Mouse (Mus musculus) gastrocnemius, postnatal 10 days (tissue): Measurements from ENCODE around the gene Olfr655. TPM values are rescaled to one million over a fixed set of nuclear protein-coding genes. Genes with fewer than 3 reads are reported as not detected.

Source experiments
- DNase-seq: peaks from one replicate; pipeline ENCODE4 v3.0.0; 2021; ENCODE audit warnings: mixed read lengths
- long read RNA-seq, 2 experiments: library from polyadenylated mRNA; stranded (forward); transcript quantifications; one replicate each; pipeline ENCODE4 v2.0.0; 2021
- total RNA-seq, 2 experiments: library from RNA; stranded (reverse); gene quantifications; 2 replicates each; pipeline ENCODE4 v1.2.3; 2021

The Olfr655 gene
- not detected for total RNA-seq
- long read RNA-seq, experiment 1 = 0 reads
- long read RNA-seq, experiment 2 = 0 reads

DNA sequence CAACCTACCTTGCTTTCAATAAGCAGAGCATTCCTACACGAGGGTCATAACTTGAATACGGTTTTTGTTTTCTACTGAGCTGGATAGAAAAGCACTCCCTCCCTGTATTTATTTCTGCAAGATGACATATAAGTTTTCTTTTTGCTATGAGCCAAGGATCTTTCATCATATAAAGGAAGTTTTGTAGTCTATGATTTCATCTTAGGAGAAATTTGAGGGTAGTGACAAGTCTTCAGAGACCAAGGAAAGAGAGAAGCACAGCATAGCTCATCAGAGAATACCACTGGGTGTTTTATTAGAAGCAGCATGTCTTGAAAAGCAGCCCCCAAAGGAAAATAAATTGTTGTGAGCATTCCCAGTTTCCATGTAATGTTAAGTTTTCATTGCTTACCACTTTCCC lies at the start of gene Olfr655:
TSS of gene Olfr655 (minus strand) at position 101 of the 400 bp plus-strand sequence.
- no peak for DNase-seq

DNA sequence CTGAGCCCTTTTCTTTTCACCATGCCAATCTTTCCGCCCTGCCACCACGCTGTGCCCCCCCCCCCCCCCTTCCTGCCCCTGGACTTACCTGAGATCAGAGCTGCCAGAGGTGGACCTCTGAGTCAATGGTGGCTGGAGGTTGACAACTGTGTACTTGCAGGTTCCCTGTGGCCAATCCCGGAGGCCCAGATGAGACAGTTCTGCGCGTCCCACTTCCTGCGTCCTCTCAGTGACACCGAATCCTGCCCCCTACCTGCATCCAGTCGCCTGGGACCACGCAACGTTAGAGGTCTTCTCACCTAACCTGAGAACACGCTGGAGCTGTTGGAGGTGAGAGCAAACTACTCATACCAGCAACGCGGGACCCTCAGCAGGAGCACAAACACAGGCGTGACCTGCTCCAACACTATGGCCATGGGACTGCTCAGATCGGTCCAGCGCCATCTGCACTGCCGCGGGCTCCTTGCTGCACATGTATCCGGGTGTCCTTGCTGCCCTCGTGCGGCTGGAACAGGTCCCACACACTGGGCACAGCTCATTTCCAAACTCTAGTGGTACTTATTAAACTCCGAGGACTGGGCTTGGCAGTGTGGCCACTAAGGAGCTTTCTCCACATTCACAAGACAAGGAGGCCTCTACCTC lies 45.4 kb upstream of the Olfr655 start, which contains the start of gene Olfr658:
TSS of gene Olfr658 (minus strand) at position 465 of the 642 bp plus-strand sequence.
- DNase-seq = no peak

DNA sequence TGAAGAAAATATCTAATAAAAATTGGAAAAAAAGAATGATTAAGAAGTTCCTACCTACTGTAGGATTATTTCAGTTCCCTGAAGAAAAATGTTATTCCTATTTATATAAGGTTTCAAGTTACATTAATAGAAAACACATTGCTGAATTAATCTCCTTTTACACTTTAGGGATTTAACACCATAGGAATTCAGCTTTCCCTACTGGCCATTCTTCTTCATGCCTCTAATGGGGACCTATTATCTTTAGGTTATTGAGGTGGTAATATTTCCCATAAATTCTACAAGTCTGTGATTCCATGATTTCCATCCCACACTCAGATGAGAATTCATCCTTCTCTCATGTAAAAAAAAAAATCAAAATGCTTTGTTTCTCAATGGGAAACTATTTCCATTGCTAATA lies 22.9 kb upstream of the Olfr655 start, which contains the start of gene Olfr657:
TSS of gene Olfr657 (plus strand) at position 301 of the 400 bp plus-strand sequence.
- no peak for DNase-seq

DNA sequence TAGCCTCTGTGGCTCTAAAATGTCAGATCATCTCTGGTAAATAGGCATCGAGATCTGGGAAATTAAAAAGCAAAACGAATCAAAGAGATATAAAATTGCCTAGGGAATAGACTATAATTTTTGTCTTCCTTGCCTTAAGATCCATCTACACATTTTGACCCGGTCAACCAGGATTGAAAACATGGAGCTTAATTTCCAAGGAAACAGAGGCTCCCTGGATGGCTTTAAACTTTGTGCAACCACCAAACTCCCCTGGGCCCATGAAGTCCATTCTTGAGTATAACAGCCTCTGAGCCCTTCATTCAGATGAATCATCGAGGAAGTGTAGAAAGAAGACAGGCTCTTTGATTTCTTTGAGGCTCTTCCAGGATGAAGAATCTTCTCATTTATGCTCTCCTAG lies 12.1 kb upstream of the Olfr655 start, which contains the start of gene Olfr656:
TSS of gene Olfr656 (plus strand) at position 301 of the 400 bp plus-strand sequence.
- no peak for DNase-seq

DNA sequence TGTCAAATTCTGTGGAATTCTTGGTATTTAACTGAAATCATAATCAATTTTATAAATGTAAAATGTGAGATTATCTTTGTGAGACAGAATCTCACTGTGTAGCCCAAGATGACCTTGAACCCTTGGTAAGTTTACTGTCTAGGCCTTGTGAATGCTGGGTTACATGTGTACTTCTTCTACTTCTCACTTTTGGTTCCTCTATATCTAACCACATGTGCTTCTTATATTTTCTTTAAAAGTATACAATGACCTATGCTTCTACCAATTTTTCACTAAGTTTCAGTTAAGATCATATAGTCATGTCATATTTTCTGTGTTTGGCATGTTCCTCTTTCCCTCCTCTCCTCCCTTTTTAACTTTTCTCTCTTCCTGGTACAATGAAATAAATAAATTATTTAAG lies 3.1 kb upstream of the Olfr655 start:
- DNase-seq = no peak

DNA sequence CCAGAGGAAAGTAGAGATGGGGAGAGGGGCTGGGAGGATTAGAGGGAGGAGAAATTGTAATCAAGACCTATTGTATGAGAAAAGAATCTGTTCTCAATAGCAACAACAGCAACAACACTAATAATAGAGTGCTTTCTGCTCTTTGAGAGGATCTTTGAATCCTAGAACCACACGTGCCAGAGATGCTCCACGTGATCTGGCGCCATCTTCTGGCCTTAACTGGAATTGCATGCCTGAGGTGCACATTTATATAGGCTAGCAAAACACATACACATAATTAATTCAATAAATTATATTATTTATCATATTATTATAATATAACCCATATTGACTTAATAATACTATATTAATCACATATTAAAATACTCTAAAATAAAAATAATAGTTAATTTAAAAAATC lies 1.6 kb upstream of the Olfr655 start:
- DNase-seq = peak; percentile 8

DNA sequence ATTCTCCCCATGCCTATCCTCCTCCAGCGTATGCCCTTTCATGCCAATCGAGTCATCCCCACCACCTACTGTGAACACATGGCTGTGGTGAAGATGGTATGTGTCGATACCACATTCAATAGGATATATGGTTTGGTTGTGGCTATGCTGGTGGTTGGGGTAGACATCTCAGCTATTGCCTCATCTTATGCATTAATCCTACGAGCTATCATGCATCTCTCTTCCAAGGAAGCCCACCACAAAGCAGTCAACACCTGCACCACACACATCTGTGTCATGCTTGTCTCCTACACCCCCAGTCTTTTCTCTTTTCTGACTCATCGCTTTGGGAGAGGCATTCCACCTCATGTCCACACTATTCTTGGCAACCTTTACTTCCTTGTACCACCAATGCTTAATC lies 13.3 kb downstream of the Olfr655 start:
- no peak for DNase-seq

DNA sequence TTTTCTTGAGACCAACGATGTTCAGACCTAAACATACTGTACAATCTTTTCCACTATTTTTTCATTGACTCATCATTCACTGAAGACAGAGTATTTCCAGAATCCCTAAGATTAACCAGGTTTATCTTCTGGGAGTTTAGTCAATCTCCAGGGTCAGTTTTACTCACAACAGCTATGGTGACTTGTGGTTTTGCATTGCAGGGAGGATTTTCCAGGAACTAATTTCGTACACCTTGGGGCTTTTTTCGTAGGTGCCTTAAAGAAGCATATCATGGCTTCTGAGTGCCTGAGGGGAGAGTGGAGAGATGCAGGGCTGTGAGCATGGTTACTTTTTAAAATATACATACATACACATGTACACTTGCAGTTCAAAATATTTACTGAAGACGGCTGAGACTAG lies 14.9 kb downstream of the Olfr655 start, which contains the start of gene Olfr654:
TSS of gene Olfr654 (plus strand) at position 301 of the 400 bp plus-strand sequence.
- no peak for DNase-seq

DNA sequence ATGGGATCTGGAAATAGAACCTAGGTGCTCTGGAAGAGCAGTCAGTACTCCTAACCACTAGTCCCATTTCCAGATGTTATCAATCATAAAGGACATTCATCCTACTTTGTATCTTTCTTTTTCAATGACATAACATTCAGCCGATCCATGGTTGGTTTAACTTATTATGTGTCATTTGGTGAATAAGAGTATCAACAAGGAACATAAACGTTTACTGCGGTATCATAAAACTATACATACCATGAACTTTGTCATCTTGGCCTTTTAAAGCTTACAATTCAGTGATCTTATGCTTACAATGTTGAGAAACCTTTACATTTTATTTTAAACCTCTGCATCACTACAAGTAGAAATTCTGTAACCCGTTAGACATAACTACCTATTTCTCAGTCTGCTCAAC lies 20.1 kb downstream of the Olfr655 start:
- no peak for DNase-seq

DNA sequence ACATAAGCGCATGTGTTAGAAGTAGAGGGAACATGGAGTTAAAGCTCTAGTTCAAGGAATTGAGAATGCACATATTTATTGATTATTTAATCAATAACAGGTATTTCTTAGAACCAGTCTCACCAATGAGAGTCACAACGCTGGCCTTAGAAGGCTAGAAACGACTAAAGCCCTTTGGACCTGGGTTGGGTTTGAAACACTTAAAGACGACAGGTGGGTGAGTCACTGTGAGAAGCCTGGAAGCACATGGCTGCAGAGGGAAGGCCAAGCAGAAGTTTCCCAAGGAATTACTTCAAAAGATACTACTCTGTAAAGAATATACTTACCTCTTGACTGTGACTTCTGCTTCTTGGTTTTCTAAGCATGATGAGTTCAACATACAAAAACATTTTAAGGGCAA lies 20.7 kb downstream of the Olfr655 start:
- no peak for DNase-seq

DNA sequence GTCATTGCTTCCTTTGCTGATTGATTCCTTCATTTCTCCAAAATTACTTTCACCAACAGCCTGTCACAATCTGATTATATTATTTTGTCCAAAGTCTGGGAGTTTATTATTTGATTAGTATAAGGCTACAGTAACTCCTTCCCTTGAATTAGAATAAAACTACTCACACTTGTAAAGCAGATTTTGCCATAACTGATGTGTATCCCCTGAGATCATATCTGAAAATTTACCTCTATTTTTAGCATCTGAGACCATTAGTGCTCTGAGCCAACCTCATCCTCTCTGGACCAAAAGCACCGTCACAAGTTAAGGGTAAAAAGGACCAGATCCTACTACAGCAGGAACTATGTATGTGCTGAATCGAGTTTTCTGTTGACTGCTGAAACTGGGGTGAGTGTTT lies 24.6 kb downstream of the Olfr655 start, which contains the start of gene Olfr653:
TSS of gene Olfr653 (plus strand) at position 301 of the 400 bp plus-strand sequence.
- no peak for DNase-seq

DNA sequence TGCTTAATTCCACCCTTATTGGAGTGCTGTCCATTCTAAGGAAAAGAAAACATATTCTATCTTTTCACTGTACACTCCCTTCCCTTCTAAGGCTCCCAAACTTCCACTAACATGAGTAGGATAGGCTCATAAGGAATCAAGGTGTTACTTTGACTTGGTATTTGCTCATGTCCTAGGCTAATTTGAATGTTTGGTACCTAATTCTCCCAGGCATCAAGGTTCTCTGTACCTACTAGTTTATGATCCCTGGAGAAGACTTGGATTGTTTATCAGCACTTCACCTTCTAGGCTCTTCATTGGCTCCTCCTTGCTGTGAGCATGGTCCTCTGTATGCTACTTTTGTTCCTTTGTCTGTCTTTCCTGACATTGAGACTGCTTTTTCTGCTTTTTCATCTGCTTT lies 41.0 kb downstream of the Olfr655 start, which contains the start of gene Olfr652:
TSS of gene Olfr652 (plus strand) at position 301 of the 400 bp plus-strand sequence.
- no peak for DNase-seq

DNA sequence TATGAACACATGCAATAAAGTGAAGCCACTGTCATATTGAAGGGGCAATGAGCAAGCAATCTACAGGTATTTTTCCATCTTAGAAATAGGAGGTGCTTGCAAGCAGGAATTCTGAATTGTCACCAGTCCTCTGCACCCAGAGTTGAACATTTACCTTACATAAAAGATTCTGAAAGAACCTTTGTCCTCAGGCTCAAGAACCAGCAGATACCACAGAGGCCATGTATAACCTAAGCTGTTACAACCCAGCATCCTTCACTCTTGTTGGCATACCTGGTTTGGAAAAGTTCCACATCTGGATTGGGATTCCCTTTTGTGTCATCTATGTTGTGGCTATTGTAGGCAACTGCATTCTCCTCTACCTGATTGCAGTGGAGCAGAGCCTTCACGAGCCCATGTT lies 48.9 kb downstream of the Olfr655 start:
- no peak for DNase-seq

DNA sequence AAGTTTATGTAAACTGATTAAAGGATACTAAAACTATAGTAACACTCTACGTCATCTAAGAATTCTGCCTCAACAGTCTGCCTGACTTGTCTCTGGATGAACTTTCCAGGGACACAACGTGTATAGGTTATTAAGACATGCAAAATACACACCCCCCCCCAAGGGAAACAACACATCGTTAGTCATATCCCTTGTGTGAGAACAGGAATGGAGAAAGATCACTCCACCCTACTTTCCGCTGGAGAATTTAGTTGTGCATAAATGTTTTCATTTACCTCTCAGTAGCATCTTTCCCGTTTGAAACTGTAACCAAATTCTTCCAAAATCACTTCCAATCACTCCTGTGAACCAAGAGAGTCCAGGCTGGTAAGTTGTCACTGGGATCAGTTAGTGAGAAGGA lies 51.7 kb downstream of the Olfr655 start, which contains the start of gene Olfr651:
TSS of gene Olfr651 (plus strand) at position 301 of the 400 bp plus-strand sequence.
- DNase-seq = no peak

Other genes starting within 250 kb of the Olfr655 start
- gene Trim12c, start 248.4 kb downstream of the Olfr655 start, total RNA-seq = 1 to 10 TPM; 2.1 to 2.6 TPM
- not detected for gene Trim30b, start 231.9 kb downstream of the Olfr655 start, total RNA-seq
- not detected for gene Trim30c, start 200.9 kb downstream of the Olfr655 start, total RNA-seq
- gene Trim30a, start 136.6 kb downstream of the Olfr655 start, total RNA-seq = 1 to 10 TPM in 1 of 2 experiments, under 1 TPM in 1; 0.82 to 1.3 TPM
- gene Trim30d, start 93.9 kb downstream of the Olfr655 start, total RNA-seq = under 1 TPM; 0.38 to 0.90 TPM
- not detected for gene Olfr651, start 51.6 kb downstream of the Olfr655 start, total RNA-seq
- not detected for gene Olfr652, start 40.9 kb downstream of the Olfr655 start, total RNA-seq
- not detected for gene Olfr653, start 24.5 kb downstream of the Olfr655 start, total RNA-seq
- gene Olfr654, start 14.8 kb downstream of the Olfr655 start, total RNA-seq = not detected
- gene Olfr656, start 12.2 kb upstream of the Olfr655 start, total RNA-seq = not detected
- gene Olfr657, start 23.0 kb upstream of the Olfr655 start, total RNA-seq = not detected
- gene Olfr658, start 45.5 kb upstream of the Olfr655 start, total RNA-seq = not detected
- not detected for gene Olfr659, start 65.0 kb upstream of the Olfr655 start, total RNA-seq
- not detected for gene Olfr661, start 84.7 kb upstream of the Olfr655 start, total RNA-seq
- not detected for gene Usp17le, start 175.7 kb upstream of the Olfr655 start, total RNA-seq
- gene Usp17lb, start 240.8 kb upstream of the Olfr655 start, total RNA-seq = not detected